Mouse (Mus musculus) intestine, embryonic 15.5 days (tissue): ENCODE data around the gene Paox. TPM values are rescaled to one million over a fixed set of nuclear protein-coding genes. Genes with fewer than 3 reads are reported as not detected.
A peak's percentile ranks its signal among the peaks of the same experiment; 100 is the strongest.

Experiments
- ATAC-seq: fragments of 200-750 bp; cut with Nextera tagmentation; 2 replicates; pipeline ENCODE4 v1.8.0; 2017; ENCODE audit warnings: moderate TSS enrichment, moderate library complexity
- H3K27ac ChIP-seq: fragments of 300-500 bp; sonication (generic); 2 replicates; pipeline ENCODE4 v1.5.1; 2015; ENCODE audit warnings: mild to moderate bottlenecking, inconsistent platforms
- H3K27me3 ChIP-seq: fragments of 300-500 bp; sonication (generic); replicated peaks from 2 replicates; pipeline ENCODE4 v1.6.1; 2015; ENCODE audit warnings: inconsistent platforms
- H3K36me3 ChIP-seq: fragments of 300-500 bp; sonication (generic); 2 replicates; pipeline ENCODE4 v1.6.1; 2015; ENCODE audit warnings: inconsistent platforms
- H3K4me1 ChIP-seq: fragments of 300-500 bp; sonication (generic); replicated peaks from 2 replicates; pipeline ENCODE4 v1.6.1; 2015; ENCODE audit warnings: inconsistent platforms
- H3K4me2 ChIP-seq: fragments of 300-500 bp; sonication (generic); replicated peaks from 2 replicates; pipeline ENCODE4 v1.6.1; 2015; ENCODE audit warnings: mild to moderate bottlenecking, inconsistent platforms
- H3K4me3 ChIP-seq: fragments of 300-500 bp; sonication (generic); replicated peaks from 2 replicates; pipeline ENCODE4 v1.5.1; 2015; ENCODE audit warnings: inconsistent platforms
- H3K9ac ChIP-seq: fragments of 300-500 bp; sonication (generic); 2 replicates; pipeline ENCODE4 v1.6.1; 2015; ENCODE audit warnings: inconsistent platforms
- H3K9me3 ChIP-seq: fragments of 300-500 bp; sonication (generic); 2 replicates; pipeline ENCODE4 v1.6.1; 2016; ENCODE audit warnings: inconsistent platforms
- WGBS: fragments of 180-500 bp; shearing (Covaris S2); methylation state at CpG from one replicate; pipeline ENCODE4 v1.1.7; 2015; 5-methylcytosine and 5-hydroxymethylcytosine counted together
- polyA plus RNA-seq: library from polyadenylated mRNA; unstranded; fragments of >200 nt; fragmentation: Nextera tagmentation; extraction: Ambion mirVana; gene quantifications from 2 replicates; pipeline ENCODE4 v1.2.1, GENCODE M21; 2015

Gene Paox
- 38.3 and 38.4 TPM in 2 replicates for polyA plus RNA-seq

DNA sequence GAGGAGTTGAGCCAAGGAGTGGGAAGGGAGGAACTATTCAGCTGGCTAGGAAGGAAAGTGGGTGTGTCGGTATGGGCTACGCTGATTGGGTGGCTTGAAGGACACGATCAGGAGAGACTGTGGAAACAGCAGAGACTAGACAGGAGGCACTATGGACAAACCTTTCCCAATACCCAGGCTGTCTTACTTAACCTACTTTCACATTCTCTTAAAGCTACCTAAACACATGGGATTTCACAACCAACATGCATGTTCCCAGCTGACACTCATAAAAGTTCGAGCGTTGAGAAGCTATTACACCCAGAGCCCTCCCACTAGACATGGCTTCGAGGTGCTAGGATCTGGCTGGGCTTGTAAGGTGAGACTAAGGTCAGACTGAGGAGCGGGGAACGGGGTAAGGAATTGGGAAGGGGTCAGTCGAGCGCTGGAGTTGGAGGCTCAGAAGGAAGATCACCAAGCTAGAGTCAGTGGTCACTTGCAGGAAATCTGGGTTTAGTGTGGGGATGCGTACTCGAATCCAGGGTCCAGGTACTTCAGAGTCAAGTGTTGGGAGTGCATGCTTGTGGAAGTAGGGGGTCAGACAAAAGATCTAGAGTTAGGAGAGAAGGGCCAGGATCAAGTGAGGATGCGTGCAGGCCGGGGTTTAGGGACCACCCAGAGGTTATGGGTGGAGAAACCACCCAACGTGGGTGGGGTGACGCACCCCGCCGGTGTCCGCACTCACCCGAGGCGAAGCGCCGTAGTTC is at the start of gene Paox:
TSS of gene Paox (plus strand) at position 217 of the 746 bp plus-strand sequence.
- Histone ChIP-seq H3K36me3 (peaks cover 8% of the 10 kb centered on the region), H3K27ac (peak within 1 kb of the TSS; percentile 87), H3K4me1 (0 out of 2 replicates have a peak, but pooled peaks cover 3% of the 10 kb centered on the region), H3K4me2 (peak within 1 kb of the TSS; percentile 82), H3K9me3 (no peaks in the 10 kb centered on the region), H3K9ac (peak within 1 kb of the TSS; percentile 89), H3K4me3 (peak within 1 kb of the TSS; percentile 75), H3K27me3 (no peaks in the 10 kb centered on the region)
- ATAC-seq, result peak; percentile 88
- WGBS, result under 1% methylated on average over 23 of the region's 23 CpGs

DNA sequence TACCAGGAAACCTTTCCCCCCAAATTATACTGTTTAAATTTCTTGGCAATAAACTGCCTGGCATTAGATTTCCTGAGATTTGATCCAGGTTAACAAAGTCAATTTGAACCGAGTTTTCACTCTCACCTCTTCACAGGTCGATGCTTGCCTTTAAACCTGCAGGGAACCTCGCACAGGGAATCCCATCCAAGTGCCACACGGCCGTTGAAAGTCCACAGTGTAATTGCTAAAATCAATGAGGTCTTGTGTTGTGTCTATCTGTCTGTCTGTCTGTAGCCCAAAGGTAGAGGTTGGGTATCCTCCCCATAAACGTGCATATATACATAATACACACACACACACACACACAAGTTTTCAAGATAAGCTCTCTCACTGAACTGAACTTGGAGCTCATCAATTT is 48.2 kb upstream of the Paox start:
- Histone ChIP-seq H3K27me3 (peaks cover 25% of the 10 kb centered on the region), H3K36me3 (no peaks in the 10 kb centered on the region), H3K4me3 (no peak overlapping the region), H3K9ac (no peak overlapping the region), H3K27ac (no peak overlapping the region), H3K4me1 (peaks cover 6% of the 10 kb centered on the region; the same call in 1 of the 2 replicates), H3K4me2 (no peak overlapping the region), H3K9me3 (no peaks in the 10 kb centered on the region)
- ATAC-seq, result no peak
- WGBS, result 53% methylated on average over 6 of the region's 6 CpGs

DNA sequence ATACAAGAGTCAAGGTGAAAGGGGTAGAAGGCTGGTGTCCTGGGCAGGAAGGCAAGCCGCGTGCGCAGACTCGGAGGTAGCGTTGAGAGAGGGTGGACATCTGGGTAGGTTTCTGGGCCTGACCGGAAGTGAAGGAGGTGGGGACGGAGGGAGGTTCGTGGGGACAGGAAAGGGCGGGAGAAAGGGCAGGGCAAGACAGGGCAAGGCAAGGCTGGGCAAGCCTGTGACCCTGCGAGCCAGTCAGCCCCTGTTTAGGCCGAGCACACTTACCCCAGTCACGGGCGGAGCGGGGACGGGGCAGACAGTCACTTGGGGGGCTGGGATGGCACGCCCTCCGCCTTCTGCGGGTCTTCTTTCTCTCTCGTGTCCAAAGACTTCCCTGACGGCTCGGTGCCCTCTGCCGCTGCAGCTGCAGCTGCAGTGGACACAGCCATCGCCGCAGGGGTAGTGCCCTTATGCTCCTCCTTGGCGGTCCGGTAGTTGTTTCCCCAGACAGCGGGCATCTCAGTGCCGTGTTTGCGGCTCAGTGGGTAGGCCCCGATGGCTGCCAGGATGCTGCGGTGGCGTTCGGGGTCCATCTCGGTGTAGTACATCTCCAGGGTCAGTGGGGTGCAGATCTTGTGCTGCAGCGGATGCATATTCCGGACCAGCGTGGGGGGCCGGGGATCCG is 45.4 kb upstream of the Paox start:
- H3K9ac ChIP-seq, result peak overlapping the region; percentile 3; the same call in 1 of the 2 replicates
- ATAC-seq, result 0 out of 2 replicates have a peak, but pooled peaks have one; percentile 12
- H3K9me3 ChIP-seq, result no peaks in the 10 kb centered on the region
- H3K27ac ChIP-seq, result no peak overlapping the region
- peak overlapping the region; percentile 62 for H3K4me2 ChIP-seq
- peak overlapping the region; percentile 22 for H3K4me3 ChIP-seq
- 36% methylated on average over 39 of the region's 39 CpGs for WGBS
- peaks cover 4% of the 10 kb centered on the region for H3K27me3 ChIP-seq
- H3K4me1 ChIP-seq, result peaks cover 6% of the 10 kb centered on the region; the same call in 1 of the 2 replicates
- H3K36me3 ChIP-seq, result no peaks in the 10 kb centered on the region

DNA sequence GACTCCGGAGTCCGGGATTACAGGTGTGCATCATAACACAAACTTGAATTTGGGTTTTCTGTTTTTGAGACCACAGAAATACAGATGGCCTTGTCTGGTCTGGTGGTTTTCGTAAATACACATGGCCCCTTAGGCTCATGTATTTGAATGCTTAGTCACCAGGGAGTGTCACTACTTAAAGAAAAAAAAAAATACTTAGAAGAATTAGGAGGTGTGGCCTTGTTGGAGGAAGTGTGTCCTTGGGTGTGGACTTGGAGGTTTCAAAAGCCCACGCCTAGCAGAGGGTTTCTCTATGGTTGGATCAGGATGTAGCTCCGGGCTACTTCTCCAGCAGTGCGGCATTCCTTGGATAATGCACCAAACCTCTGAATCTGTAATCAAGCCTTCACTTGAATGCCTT is 37.9 kb upstream of the Paox start:
- Histone ChIP-seq H3K9me3 (no peaks in the 10 kb centered on the region), H3K4me2 (no peak overlapping the region), H3K4me3 (no peak overlapping the region), H3K27me3 (peaks cover 38% of the 10 kb centered on the region), H3K27ac (no peak overlapping the region), H3K4me1 (0 out of 2 replicates have a peak, but pooled peaks cover 5% of the 10 kb centered on the region), H3K9ac (no peak overlapping the region), H3K36me3 (no peaks in the 10 kb centered on the region)
- no peak for ATAC-seq
- WGBS, result 71% methylated on average over 6 of the region's 6 CpGs

GRCm38 (mm10) chr7:140078711-140079110 is 36.9 kb upstream of the Paox start:
- Histone ChIP-seq H3K4me1 (0 out of 2 replicates have a peak, but pooled peaks cover 5% of the 10 kb centered on the region), H3K9ac (no peak overlapping the region), H3K36me3 (no peaks in the 10 kb centered on the region), H3K4me2 (no peak overlapping the region), H3K4me3 (no peak overlapping the region), H3K27ac (no peak overlapping the region), H3K9me3 (no peaks in the 10 kb centered on the region), H3K27me3 (peaks cover 38% of the 10 kb centered on the region)
- 8% methylated on average over 5 of the region's 5 CpGs for WGBS
- no peak for ATAC-seq

- Histone ChIP-seq H3K27ac (no peak overlapping the region), H3K9ac (no peak overlapping the region), H3K27me3 (peaks cover 38% of the 10 kb centered on the region), H3K9me3 (no peaks in the 10 kb centered on the region), H3K4me3 (peak overlapping the region; percentile 20), H3K4me2 (peak overlapping the region; percentile 55), H3K4me1 (0 out of 2 replicates have a peak, but pooled peaks cover 5% of the 10 kb centered on the region), H3K36me3 (no peaks in the 10 kb centered on the region)
- ATAC-seq, result peak; percentile 75
- 4% methylated on average over 24 of the region's 24 CpGs for WGBS
Observed at GRCm38 (mm10) chr7:140080503-140081156, 35.0 kb upstream of the Paox start.

DNA sequence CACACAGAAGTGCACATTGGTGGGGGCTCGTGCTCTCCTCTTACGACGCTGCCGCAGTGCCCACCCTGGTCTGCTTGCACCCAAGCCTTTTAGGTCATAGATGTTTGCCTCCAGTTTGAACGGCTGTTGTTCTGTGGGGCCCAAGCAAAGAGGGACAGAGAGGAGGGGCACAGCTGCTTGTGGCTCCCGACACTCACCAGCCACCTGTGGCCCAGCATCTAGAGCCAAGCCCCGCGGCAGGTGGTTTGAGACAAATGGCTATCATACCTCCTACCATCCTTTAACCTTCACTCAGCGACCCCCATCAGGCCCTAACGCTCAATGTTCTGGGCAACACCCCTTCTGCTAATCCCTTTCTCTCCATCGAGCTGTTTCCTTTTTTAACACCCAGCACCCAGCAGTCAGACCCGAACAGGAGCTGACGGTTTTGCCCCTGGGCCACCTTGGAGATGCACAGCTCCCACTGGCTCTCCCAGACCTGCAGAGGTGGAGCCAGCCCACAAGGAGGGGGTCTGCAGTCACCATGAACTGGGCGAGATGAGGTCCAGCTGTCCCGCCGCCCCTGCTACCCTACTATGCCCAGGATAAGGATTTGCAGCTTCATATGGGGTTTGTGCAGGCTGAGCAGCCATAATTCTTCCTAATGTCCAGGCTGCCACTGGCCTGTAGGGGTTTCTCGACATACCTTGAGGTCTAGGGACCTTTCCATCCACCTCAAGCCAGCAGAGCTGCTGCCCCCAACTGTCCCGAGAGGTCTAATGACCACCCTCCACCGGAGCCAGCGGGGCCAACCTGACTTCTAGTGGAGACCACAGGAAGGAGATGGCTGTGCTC is 34.0 kb upstream of the Paox start:
- H3K9ac ChIP-seq, result no peak overlapping the region
- peaks cover 38% of the 10 kb centered on the region for H3K27me3 ChIP-seq
- no peaks in the 10 kb centered on the region for H3K36me3 ChIP-seq
- H3K9me3 ChIP-seq, result no peaks in the 10 kb centered on the region
- no peak overlapping the region for H3K4me3 ChIP-seq
- ATAC-seq, result no peak
- no peak overlapping the region; the same call in 1 of the 2 replicates for H3K4me2 ChIP-seq
- no peak overlapping the region for H3K27ac ChIP-seq
- 28% methylated on average over 20 of the region's 20 CpGs for WGBS
- H3K4me1 ChIP-seq, result 0 out of 2 replicates have a peak, but pooled peaks cover 5% of the 10 kb centered on the region

- no peak within 1 kb of the TSS for H3K27ac ChIP-seq
- no peaks in the 10 kb centered on the region for H3K9me3 ChIP-seq
- peaks cover 38% of the 10 kb centered on the region for H3K27me3 ChIP-seq
- 0 out of 2 replicates have a peak, but pooled peaks cover 5% of the 10 kb centered on the region for H3K4me1 ChIP-seq
- 10% methylated on average over 18 of the region's 18 CpGs for WGBS
- peak; percentile 41; the same call in 1 of the 2 replicates for ATAC-seq
- H3K4me2 ChIP-seq, result peak within 1 kb of the TSS; percentile 6; the same call in 1 of the 2 replicates
- no peak within 1 kb of the TSS for H3K9ac ChIP-seq
- H3K36me3 ChIP-seq, result no peaks in the 10 kb centered on the region
- no peak within 1 kb of the TSS for H3K4me3 ChIP-seq
Observed at GRCm38 (mm10) chr7:140082242-140082678, 33.3 kb upstream of the Paox start, which contains the start of gene Caly. TSS of gene Caly (minus strand) at chr7:140082548.

GRCm38 (mm10) chr7:140090601-140091000 is 25.0 kb upstream of the Paox start:
- Histone ChIP-seq H3K27ac (no peak overlapping the region), H3K36me3 (no peaks in the 10 kb centered on the region), H3K4me2 (no peak overlapping the region), H3K4me3 (no peak overlapping the region), H3K27me3 (no peaks in the 10 kb centered on the region), H3K9me3 (no peaks in the 10 kb centered on the region), H3K4me1 (0 out of 2 replicates have a peak, but pooled peaks cover 9% of the 10 kb centered on the region), H3K9ac (no peak overlapping the region)
- no peak for ATAC-seq
- 79% methylated on average over 10 of the region's 10 CpGs for WGBS

GRCm38 (mm10) chr7:140092924-140093528 is 22.6 kb upstream of the Paox start, which contains the start of gene Prap1:
TSS of gene Prap1 (plus strand) at chr7:140093395.
- Histone ChIP-seq H3K36me3 (no peaks in the 10 kb centered on the region), H3K9ac (no peak within 1 kb of the TSS), H3K4me2 (peak within 1 kb of the TSS; percentile 47), H3K9me3 (no peaks in the 10 kb centered on the region), H3K27me3 (no peaks in the 10 kb centered on the region), H3K27ac (peak within 1 kb of the TSS; percentile 62; the same call in 1 of the 2 replicates), H3K4me3 (peak within 1 kb of the TSS; percentile 30), H3K4me1 (0 out of 2 replicates have a peak, but pooled peaks cover 13% of the 10 kb centered on the region)
- peak; percentile 82 for ATAC-seq
- WGBS, result 53% methylated on average over 5 of the region's 5 CpGs

GRCm38 (mm10) chr7:140094954-140095353 is 20.6 kb upstream of the Paox start:
- Histone ChIP-seq H3K9ac (no peak overlapping the region), H3K27me3 (no peaks in the 10 kb centered on the region), H3K4me2 (peak overlapping the region; percentile 47), H3K4me3 (0 out of 2 replicates have a peak overlapping the region, but pooled peaks have one; percentile 2), H3K4me1 (0 out of 2 replicates have a peak, but pooled peaks cover 13% of the 10 kb centered on the region), H3K27ac (peak overlapping the region; percentile 37; the same call in 1 of the 2 replicates), H3K9me3 (no peaks in the 10 kb centered on the region), H3K36me3 (no peaks in the 10 kb centered on the region)
- ATAC-seq, result peak; percentile 55
- 39% methylated on average over 5 of the region's 5 CpGs for WGBS
